Mouse (Mus musculus) liver, embryonic 14.5 days (tissue): ENCODE results near the gene Mapkapk5. TPM values are rescaled to one million over a fixed set of nuclear protein-coding genes. Genes with fewer than 3 reads are reported as not detected.

Experiments used
- ATAC-seq: fragments of 200-750 bp; cut with Nextera tagmentation; 2 replicates; pipeline ENCODE4 v1.8.0; 2017; ENCODE audit warnings: moderate number of reproducible peaks, mild to moderate bottlenecking, moderate library complexity; ENCODE audit not compliant: insufficient read depth
- DNase-seq, 3 experiments: peaks; one replicate each; pipeline ENCODE4 v3.0.0-alpha.2; 2012 to 2013; ENCODE audit warnings: low read depth in 3 of 3, low spot score in 3 of 3
- H3K27ac ChIP-seq: fragments of 300-500 bp; sonication (generic); 2 replicates; pipeline ENCODE4 v1.5.1; 2014; ENCODE audit warnings: moderate library complexity, mild to moderate bottlenecking, control low read depth, inconsistent platforms
- H3K27me3 ChIP-seq: fragments of 300-500 bp; sonication (generic); 2 replicates; pipeline ENCODE4 v1.6.1; 2014; ENCODE audit warnings: mild to moderate bottlenecking, low read length, moderate library complexity; ENCODE audit not compliant: control insufficient read depth, insufficient read depth
- H3K36me3 ChIP-seq: fragments of 300-500 bp; sonication (generic); replicated peaks from 2 replicates; pipeline ENCODE4 v1.6.1; 2014; ENCODE audit warnings: low read depth; ENCODE audit not compliant: control insufficient read depth, insufficient read depth
- H3K4me1 ChIP-seq, 2 experiments: fragments of 200-500 bp in 1 of 2; fragments of 300-500 bp in 1 of 2; sonication (generic) in 1 of 2; replicated peaks; 2 replicates each; pipeline ENCODE4 v1.6.1; 2012 to 2014; ENCODE audit warnings: antibody characterized with exemption in 1 of 2, inconsistent platforms in 1 of 2, low read length in 1 of 2; ENCODE audit not compliant: control insufficient read depth in 2 of 2, insufficient read depth in 2 of 2
- H3K4me2 ChIP-seq: fragments of 300-500 bp; sonication (generic); 2 replicates; pipeline ENCODE4 v1.6.1; 2014; ENCODE audit warnings: low read depth, mild to moderate bottlenecking, control low read depth, moderate library complexity
- H3K4me3 ChIP-seq, 2 experiments: fragments of 200-500 bp in 1 of 2; fragments of 300-500 bp in 1 of 2; sonication (generic) in 1 of 2; 2 replicates each; pipeline ENCODE4 v1.5.1; 2012 to 2014; ENCODE audit warnings: low read depth in 2 of 2, low read length in 2 of 2, mild to moderate bottlenecking in 2 of 2, control low read depth in 1 of 2, inconsistent platforms in 1 of 2, moderate library complexity in 1 of 2; ENCODE audit not compliant: insufficient read depth in 1 of 2
- H3K9ac ChIP-seq: fragments of 300-500 bp; sonication (generic); replicated peaks from 2 replicates; pipeline ENCODE4 v1.6.1; 2014; ENCODE audit warnings: mild to moderate bottlenecking, control low read depth, moderate library complexity
- H3K9me3 ChIP-seq: fragments of 300-500 bp; sonication (generic); 2 replicates; pipeline ENCODE4 v1.6.1; 2016; ENCODE audit warnings: low read length, mixed read lengths; ENCODE audit not compliant: control insufficient read depth
- CTCF ChIP-seq: IDR thresholded peaks from 2 replicates; pipeline ENCODE4 v1.5.1; 2016; ENCODE audit warnings: antibody characterized with exemption, low read depth, control low read depth
- EP300 ChIP-seq: IDR thresholded peaks from 2 replicates; pipeline ENCODE4 v1.6.1; 2016; ENCODE audit warnings: antibody characterized with exemption, low read depth
- WGBS: fragments of 180-500 bp; shearing (Covaris S2); extraction: QIAGEN DNeasy Blood & Tissue Kit; methylation state at CpG from one replicate; pipeline ENCODE4 v1.1.7; 2014; ENCODE audit not compliant: insufficient replicate concordance; 5-methylcytosine and 5-hydroxymethylcytosine counted together
- polyA plus RNA-seq, 2 experiments: library from polyadenylated mRNA; depleted of rRNA in 1 of 2; stranded (reverse) in 1 of 2; unstranded in 1 of 2; fragments of >200 nt; fragmentation: Nextera tagmentation in 1 of 2; extraction: Ambion mirVana in 1 of 2; gene quantifications; 2 replicates each; pipeline versions ENCODE4 v1.2.1 to v1.2.3; 2012 to 2014

Mapkapk5 gene
- polyA plus RNA-seq, 2 experiments, result 22.8 to 43.4 TPM

DNA sequence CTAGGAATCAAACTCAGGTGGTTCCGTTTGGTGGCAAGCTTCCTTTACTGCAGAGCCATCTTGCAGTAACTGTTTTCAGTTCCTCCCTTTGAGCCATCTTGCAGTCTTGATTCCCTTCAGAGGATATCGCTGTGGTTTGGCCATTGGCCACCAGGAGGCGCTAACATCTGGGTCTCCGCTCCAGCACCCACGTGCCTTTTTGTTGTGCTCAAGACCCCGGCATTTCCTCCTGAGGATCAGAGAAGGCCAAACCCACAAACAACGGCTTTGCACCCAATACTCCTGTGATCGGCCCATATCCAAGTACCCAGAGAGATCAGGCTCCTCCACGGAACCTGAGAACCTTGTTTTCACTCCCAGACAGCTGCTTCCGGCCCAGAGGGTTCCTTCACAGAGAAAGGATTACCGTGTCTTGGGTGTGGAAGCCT lies 18.8 kb upstream of the Mapkapk5 start:
- Histone ChIP-seq H3K4me3 (peak overlapping the region in 1 of 2 experiments; percentile 37; a peak in 1 of 4 replicates), H3K27ac (no peak overlapping the region), H3K4me1 (peaks cover 0 to 5% of the 10 kb centered on the region in 2 experiments; a peak in 2 of 4 replicates), H3K4me2 (peak overlapping the region; percentile 61), H3K9me3 (no peaks in the 10 kb centered on the region), H3K27me3 (no peaks in the 10 kb centered on the region), H3K9ac (peak overlapping the region; percentile 23; the same call in 1 of the 2 replicates), H3K36me3 (no peaks in the 10 kb centered on the region)
- DNase-seq (peak; percentile 55 to 68 (median 57)), ATAC-seq (peak; percentile 42; the same call in 1 of the 2 replicates)
- 6% methylated on average over 11 of the region's 11 CpGs for WGBS
- peak; percentile 95 for TF ChIP-seq CTCF
- no peak for TF ChIP-seq EP300

DNA sequence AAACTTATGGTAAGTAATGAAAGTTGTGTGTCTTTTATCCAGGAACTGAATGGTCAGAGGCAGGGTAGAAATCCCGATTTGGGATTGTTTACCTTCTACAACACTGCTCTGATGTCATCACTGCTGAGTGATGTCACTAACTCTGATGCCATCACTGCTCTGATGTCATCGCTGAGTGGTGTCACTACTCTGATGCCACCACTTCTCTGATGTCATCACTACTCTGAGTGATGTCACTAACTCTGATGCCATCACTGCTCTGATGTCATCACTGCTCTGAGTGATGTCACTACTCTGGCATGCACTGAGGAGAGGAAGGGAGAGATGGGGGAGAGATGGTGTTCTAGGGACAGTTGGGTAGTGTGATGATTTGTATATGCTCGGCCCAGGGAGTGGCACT lies 16.7 kb upstream of the Mapkapk5 start:
- H3K4me2 ChIP-seq, result no peak overlapping the region
- H3K27me3 ChIP-seq, result no peaks in the 10 kb centered on the region
- no peaks in the 10 kb centered on the region for H3K9me3 ChIP-seq
- 69% methylated on average over 3 of the region's 3 CpGs for WGBS
- no peaks in the 10 kb centered on the region for H3K36me3 ChIP-seq
- peaks cover 0 to 5% of the 10 kb centered on the region in 2 experiments; a peak in 2 of 4 replicates for H3K4me1 ChIP-seq
- ATAC-seq (no peak), DNase-seq (no peak)
- no peak for TF ChIP-seq EP300
- no peak for TF ChIP-seq CTCF
- no peak overlapping the region for H3K9ac ChIP-seq
- H3K4me3 ChIP-seq, result no peak overlapping the region
- no peak overlapping the region for H3K27ac ChIP-seq

GRCm38 (mm10) chr5:121549196-121549595 lies 3.5 kb upstream of the Mapkapk5 start:
- no peak for DNase-seq
- no peak overlapping the region for H3K4me2 ChIP-seq
- no peak overlapping the region for H3K27ac ChIP-seq
- no peak for TF ChIP-seq CTCF
- TF ChIP-seq EP300, result no peak
- H3K4me1 ChIP-seq, result peaks cover 13 to 19% of the 10 kb centered on the region in 2 experiments
- 74% methylated on average over 7 of the region's 7 CpGs for WGBS
- no peaks in the 10 kb centered on the region for H3K36me3 ChIP-seq
- no peaks in the 10 kb centered on the region for H3K9me3 ChIP-seq
- H3K27me3 ChIP-seq, result no peaks in the 10 kb centered on the region
- no peak for ATAC-seq
- H3K9ac ChIP-seq, result no peak overlapping the region
- H3K4me3 ChIP-seq, result no peak overlapping the region

GRCm38 (mm10) chr5:121547084-121547483 lies 1.4 kb upstream of the Mapkapk5 start:
- peaks cover 22 to 25% of the 10 kb centered on the region in 2 experiments for H3K4me1 ChIP-seq
- peak in 2 of 3 experiments; percentile 38 to 52 for DNase-seq

DNA sequence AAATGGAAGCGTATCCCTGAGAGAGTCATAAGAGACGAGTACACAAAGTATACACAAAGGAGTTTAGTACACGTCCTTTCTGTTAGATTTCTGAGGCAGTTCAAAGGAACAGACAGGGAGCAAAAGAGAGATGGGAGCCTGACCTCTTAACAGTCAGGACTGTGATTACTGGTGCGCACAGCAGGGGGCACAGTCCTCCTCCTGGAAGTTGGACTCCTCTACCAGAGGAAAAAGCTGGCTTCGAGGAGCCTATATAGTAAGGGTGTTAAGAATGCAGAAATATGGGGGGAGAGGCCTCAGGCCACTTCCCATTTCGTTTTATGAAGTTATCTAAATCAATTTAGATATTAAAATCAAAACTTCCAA lies 808 bp upstream of the Mapkapk5 start:
- ATAC-seq (peak; percentile 22; the same call in 1 of the 2 replicates), DNase-seq (peak; percentile 53 to 62 (median 55))
- Histone ChIP-seq H3K4me1 (peaks cover 22 to 25% of the 10 kb centered on the region in 2 experiments), H3K9ac (peak overlapping the region; percentile 97), H3K4me3 (peak overlapping the region; percentile 78 to 97), H3K27me3 (no peaks in the 10 kb centered on the region), H3K4me2 (peak overlapping the region; percentile 80), H3K36me3 (no peaks in the 10 kb centered on the region), H3K9me3 (no peaks in the 10 kb centered on the region), H3K27ac (peak overlapping the region; percentile 72)
- 12% methylated on average over 6 of the region's 6 CpGs for whole genome bisulfite sequencing
- TF ChIP-seq EP300 (no peak), CTCF (peak; percentile 77)

More at GRCm38 (mm10) chr5:121547084-121547483, 1.4 kb upstream of the Mapkapk5 start:
- Histone ChIP-seq H3K27me3 (no peaks in the 10 kb centered on the region), H3K9ac (peak overlapping the region; percentile 97), H3K36me3 (no peaks in the 10 kb centered on the region), H3K4me3 (peak overlapping the region; percentile 22 to 97; a peak in 2 of 4 replicates), H3K27ac (peak overlapping the region; percentile 72), H3K9me3 (no peaks in the 10 kb centered on the region), H3K4me2 (peak overlapping the region; percentile 80)
- WGBS, result 50% methylated on average over 3 of the region's 3 CpGs
- peak; percentile 34 for ATAC-seq
- TF ChIP-seq CTCF (no peak), EP300 (peak; percentile 44; the same call in 1 of the 2 replicates)
